Mouse (Mus musculus) subcutaneous adipose tissue, adult 2 months (tissue): Measurements from ENCODE around the gene Cyp2j9. TPM values are rescaled to one million over a fixed set of nuclear protein-coding genes. Genes with fewer than 3 reads are reported as not detected.

Source experiments
- polyA plus RNA-seq: library from polyadenylated mRNA; depleted of rRNA; stranded (reverse); fragments of >200 nt; gene quantifications from 2 replicates; pipeline ENCODE4 v1.2.3, GENCODE M21; 2012; ENCODE audit warnings: low replicate concordance; rRNA removed

The Cyp2j9 gene
- 7.7 and 10.5 TPM in 2 replicates for polyA plus RNA-seq

DNA sequence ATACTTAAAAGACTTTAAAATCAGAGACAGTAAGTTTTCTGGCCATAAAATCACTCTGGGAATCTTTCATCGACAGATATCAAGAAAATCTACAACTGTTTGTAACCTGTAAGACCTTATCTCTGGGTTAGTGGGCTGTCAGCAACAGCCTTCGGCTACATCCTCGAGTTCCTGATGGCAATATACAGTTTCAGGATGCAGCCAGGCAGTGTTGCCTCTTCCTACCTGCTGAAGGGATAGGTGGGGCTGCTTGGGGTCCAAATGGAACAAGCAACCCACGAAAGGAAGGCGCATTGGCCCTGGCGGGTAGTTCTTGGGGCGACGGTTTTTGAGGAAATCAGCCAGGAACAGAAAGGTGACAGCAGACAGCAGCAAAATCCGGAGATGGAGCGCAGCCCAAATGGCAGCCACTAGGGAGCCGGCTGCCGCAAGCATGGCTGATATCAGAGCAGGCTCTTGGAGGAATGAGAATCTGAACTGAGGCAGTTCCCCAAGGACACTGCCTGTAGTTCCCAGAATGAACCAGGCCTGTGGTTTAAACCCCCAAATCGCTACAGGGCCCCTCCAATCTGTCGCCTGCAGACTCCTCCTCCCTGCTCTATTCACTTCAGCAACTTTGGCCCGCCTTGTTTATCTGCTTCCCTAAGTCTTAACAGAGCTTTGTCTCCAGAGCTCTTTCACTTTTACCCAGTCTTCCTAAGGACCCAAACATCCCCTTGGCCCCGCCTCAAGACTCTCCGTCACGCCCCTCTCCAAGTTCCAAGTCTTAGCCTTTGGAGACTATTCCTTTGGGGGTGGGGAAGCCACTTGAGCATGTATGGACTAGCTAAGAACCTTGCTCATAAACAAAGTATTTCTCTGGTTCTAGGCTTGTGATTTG lies at the start of gene Cyp2j9:
TSS of gene Cyp2j9 (minus strand) at position 668 of the 880 bp plus-strand sequence.

DNA sequence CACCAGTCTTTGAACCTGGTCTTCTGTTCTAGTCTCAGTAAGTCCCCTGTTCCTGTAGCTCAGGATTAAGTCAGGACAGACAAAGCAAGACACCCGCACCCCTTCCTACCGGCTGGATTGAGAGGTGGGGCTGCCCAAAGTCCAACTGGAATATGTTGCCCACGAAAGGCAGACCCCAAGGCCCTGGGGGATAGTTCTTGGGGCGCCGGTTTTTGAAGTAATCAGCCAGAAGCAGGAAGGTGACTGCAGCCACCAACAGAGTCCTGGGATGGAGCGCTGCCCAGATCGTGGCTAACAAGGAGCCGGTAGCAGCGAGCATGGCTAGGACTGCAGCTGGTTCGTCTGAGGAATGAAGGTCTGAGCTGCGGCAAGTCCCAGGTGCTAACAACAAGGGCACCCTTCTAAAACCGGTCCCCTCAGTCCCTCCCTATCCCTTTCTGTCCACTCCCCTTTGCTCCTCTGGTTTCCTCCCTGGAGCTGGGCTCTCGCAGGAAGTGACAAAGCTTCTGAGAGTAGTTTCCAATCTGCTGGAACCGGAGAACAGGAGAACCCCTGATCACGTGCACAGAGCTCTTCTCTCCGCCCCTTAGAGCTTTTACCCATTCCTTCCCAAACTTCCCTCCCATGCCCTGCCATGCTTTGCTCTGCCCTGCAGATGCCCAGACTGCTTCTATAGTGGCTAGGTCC lies 38.1 kb downstream of the Cyp2j9 start, which contains the start of gene Cyp2j6:
TSS of gene Cyp2j6 (minus strand) at position 529 of the 687 bp plus-strand sequence.

Other genes starting within 250 kb of the Cyp2j9 start
- gene Cyp2j11, start 242.9 kb downstream of the Cyp2j9 start, polyA plus RNA-seq, result not detected in 2 replicates
- not detected in 2 replicates for gene Cyp2j8, start 84.2 kb downstream of the Cyp2j9 start, polyA plus RNA-seq
- 6.6 and 7.0 TPM in 2 replicates for gene Cyp2j6, start 37.9 kb downstream of the Cyp2j9 start, polyA plus RNA-seq
- gene Cyp2j5, start 72.6 kb upstream of the Cyp2j9 start, polyA plus RNA-seq, result not detected in 2 replicates
- gene Gm12695, start 193.6 kb upstream of the Cyp2j9 start, polyA plus RNA-seq, result not detected in 2 replicates